Mouse (Mus musculus) inflammation-experienced regulatory T-cells, adult 6 months (primary cell): ENCODE data around the gene Sox6. TPM values are rescaled to one million over a fixed set of nuclear protein-coding genes. Genes with fewer than 3 reads are reported as not detected.

Experiments used
- ATAC-seq: one replicate; pipeline ENCODE4 v1.8.0; 2017
- polyA plus RNA-seq, 3 experiments: library from polyadenylated mRNA; unstranded; fragments of 100-300 nt; shearing (Covaris generic); gene quantifications; one replicate each; pipeline ENCODE4 v1.2.1; 2017

The Sox6 gene
- polyA plus RNA-seq, 3 experiments from 2014 or later, result not detected

GRCm38 (mm10) chr7:115984076-115984475 is 54.5 kb downstream of the Sox6 start:
- ATAC-seq, result no peak

GRCm38 (mm10) chr7:115979813-115980512 is 58.6 kb downstream of the Sox6 start:
- no peak for ATAC-seq

- ATAC-seq, result no peak
Observed at GRCm38 (mm10) chr7:115974518-115974917, 64.1 kb downstream of the Sox6 start.

GRCm38 (mm10) chr7:115967186-115967585 is 71.4 kb downstream of the Sox6 start:
- no peak for ATAC-seq

GRCm38 (mm10) chr7:115966181-115966580 is 72.4 kb downstream of the Sox6 start:
- ATAC-seq, result no peak

GRCm38 (mm10) chr7:115953046-115953445 is 85.5 kb downstream of the Sox6 start:
- no peak for ATAC-seq

GRCm38 (mm10) chr7:115952235-115952634 is 86.4 kb downstream of the Sox6 start:
- ATAC-seq, result no peak

- ATAC-seq, result no peak
Observed at GRCm38 (mm10) chr7:115951689-115952088, 86.9 kb downstream of the Sox6 start.

- no peak for ATAC-seq
Observed at GRCm38 (mm10) chr7:115947916-115948315, 90.7 kb downstream of the Sox6 start.

GRCm38 (mm10) chr7:115946559-115946958 is 92.0 kb downstream of the Sox6 start:
- ATAC-seq, result no peak

- ATAC-seq, result no peak
Observed at GRCm38 (mm10) chr7:115945516-115945915, 93.1 kb downstream of the Sox6 start.

GRCm38 (mm10) chr7:115944250-115944649 is 94.3 kb downstream of the Sox6 start:
- no peak for ATAC-seq

- ATAC-seq, result no peak
Observed at GRCm38 (mm10) chr7:115941766-115942165, 96.8 kb downstream of the Sox6 start.

GRCm38 (mm10) chr7:115939292-115939691 is 99.3 kb downstream of the Sox6 start:
- no peak for ATAC-seq

GRCm38 (mm10) chr7:115936908-115937307 is 101.7 kb downstream of the Sox6 start:
- no peak for ATAC-seq

- no peak for ATAC-seq
Observed at GRCm38 (mm10) chr7:115915338-115915737, 123.3 kb downstream of the Sox6 start.

- no peak for ATAC-seq
Observed at GRCm38 (mm10) chr7:115910313-115910712, 128.3 kb downstream of the Sox6 start.

- ATAC-seq, result no peak
Observed at GRCm38 (mm10) chr7:115904798-115905207, 133.8 kb downstream of the Sox6 start.

- ATAC-seq, result no peak
Observed at GRCm38 (mm10) chr7:115903931-115904797, 134.4 kb downstream of the Sox6 start.

GRCm38 (mm10) chr7:115903368-115903767 is 135.2 kb downstream of the Sox6 start:
- no peak for ATAC-seq

GRCm38 (mm10) chr7:115895831-115896230 is 142.8 kb downstream of the Sox6 start:
- no peak for ATAC-seq

- ATAC-seq, result no peak
Observed at GRCm38 (mm10) chr7:115895028-115895671, 143.4 kb downstream of the Sox6 start.

- no peak for ATAC-seq
Observed at GRCm38 (mm10) chr7:115891482-115891881, 147.1 kb downstream of the Sox6 start.
